Mouse (Mus musculus): Measurements from ENCODE around the gene Mbd3. TPM values are rescaled to one million over a fixed set of nuclear protein-coding genes. Genes with fewer than 3 reads are reported as not detected.
A peak's percentile ranks its signal among the peaks of the same experiment; 100 is the strongest.

Gene Mbd3
- polyA plus RNA-seq, 1 experiment: 135 TPM

DNA sequence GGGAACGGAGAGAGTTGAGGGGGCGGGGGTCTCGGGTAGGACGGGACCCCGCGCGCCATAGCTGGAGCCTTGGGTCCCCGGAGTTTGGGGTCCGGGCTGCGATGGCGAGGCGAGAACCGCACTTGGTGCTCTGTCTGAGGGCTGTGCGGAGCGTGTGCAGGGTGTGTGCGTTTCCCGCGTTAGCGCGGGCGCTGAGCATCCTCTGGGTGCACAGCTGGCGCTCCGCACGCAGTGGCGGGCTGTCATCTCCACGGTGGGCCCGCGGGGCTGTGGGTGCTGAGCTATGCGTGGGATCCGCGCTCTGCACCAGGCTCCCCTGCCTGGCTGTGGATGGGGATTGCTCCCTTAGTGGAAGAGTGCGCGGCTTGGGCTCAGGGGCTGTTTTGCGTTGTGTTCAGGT is 42.6 kb downstream of the Mbd3 start:
- Histone ChIP-seq H3K27ac (ENCODE audit: control insufficient read depth, insufficient read depth, low read depth, low read length) (no peak overlapping the region), H3K27me3 (ENCODE audit: control insufficient read depth, insufficient read depth, low read length) (peaks cover 2% of the 10 kb centered on the region; the same call in 1 of the 2 replicates)

DNA sequence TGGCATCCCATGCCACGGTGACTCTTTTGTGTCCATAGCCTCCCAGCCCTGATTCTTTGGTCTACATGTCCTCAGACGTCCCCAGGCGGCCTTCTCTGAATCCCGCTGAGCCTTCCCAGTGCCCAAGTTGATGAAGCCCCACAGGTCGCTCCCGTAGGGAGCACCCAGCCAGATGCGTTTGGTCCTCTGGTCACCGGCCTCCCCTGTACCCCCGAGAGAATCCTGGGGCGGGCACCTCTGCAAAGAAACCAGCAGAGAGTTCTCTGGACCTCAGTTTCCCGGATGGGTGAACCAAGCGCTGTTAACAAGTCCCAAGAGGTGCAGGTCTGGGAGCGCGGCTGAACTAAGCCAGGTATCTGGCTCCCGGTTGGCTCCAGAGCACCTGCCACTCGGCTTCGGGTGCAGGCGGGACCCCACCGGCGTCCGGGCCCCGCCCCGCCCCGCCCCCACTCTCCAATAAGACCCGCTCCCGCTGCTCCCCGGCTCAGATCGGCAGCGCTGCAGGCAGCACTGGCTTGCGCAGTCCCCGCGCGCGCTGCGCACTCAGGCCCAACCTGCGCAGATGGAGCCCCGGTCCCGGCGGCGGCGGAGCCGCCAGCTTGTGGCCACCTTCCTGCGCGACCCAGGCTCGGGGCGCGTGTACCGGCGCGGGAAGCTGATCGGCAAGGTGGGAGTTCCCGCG is 43.2 kb downstream of the Mbd3 start, which contains the start of gene Plk5:
TSS of gene Plk5 (plus strand) at position 459 of the 682 bp plus-strand sequence.
- H3K27me3 ChIP-seq (ENCODE audit: control insufficient read depth, insufficient read depth, low read length): peaks cover 2% of the 10 kb centered on the region; the same call in 1 of the 2 replicates

More for the DNA sequence above, 42.6 kb downstream of the Mbd3 start:
- Histone ChIP-seq H3K36me3 (ENCODE audit: control insufficient read depth, insufficient read depth, low read length) (no peaks in the 10 kb centered on the region), H3K4me1 (ENCODE audit: control insufficient read depth, insufficient read depth, low read length) (peaks cover 19% of the 10 kb centered on the region), H3K4me3 (ENCODE audit: control insufficient read depth, low read depth, low read length) (peak overlapping the region; percentile 54)
- TF ChIP-seq POLR2A (IDR thresholded peaks at IDR 0.05; ENCODE audit: control insufficient read depth, low read depth, low read length) (no peak), CTCF (IDR thresholded peaks at IDR 0.05; ENCODE audit: control insufficient read depth, insufficient read depth, insufficient replicate concordance, low read depth, low read length) (no peak)

DNA sequence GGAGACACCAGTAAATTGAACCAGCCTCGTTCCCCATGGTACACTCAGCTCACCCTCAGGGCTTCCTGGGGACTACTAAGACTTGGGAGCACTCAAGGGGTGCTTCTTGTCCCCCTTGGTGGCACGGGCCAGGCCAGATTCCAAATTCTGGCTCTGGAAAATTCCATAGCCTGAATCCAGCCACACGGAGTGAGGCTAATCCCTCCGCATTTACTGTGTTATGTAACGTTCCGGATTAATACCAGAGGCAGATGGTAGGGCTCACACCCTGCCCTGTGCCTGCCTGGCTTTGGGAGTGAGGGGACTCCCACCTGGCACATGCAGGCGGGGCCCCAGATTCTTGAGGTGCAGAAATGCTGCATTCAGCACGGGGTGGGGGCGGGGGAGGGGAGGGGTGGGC is 43.9 kb downstream of the Mbd3 start:
- peaks cover 19% of the 10 kb centered on the region for H3K4me1 ChIP-seq (ENCODE audit: control insufficient read depth, insufficient read depth, low read length)
- TF ChIP-seq POLR2A (IDR thresholded peaks at IDR 0.05; ENCODE audit: control insufficient read depth, low read depth, low read length) (no peak), CTCF (IDR thresholded peaks at IDR 0.05; ENCODE audit: control insufficient read depth, insufficient read depth, insufficient replicate concordance, low read depth, low read length) (no peak)
- no peak overlapping the region for H3K4me3 ChIP-seq (ENCODE audit: control insufficient read depth, low read depth, low read length)
- H3K27ac ChIP-seq (ENCODE audit: control insufficient read depth, insufficient read depth, low read depth, low read length): no peak overlapping the region
- H3K27me3 ChIP-seq (ENCODE audit: control insufficient read depth, insufficient read depth, low read length): peaks cover 2% of the 10 kb centered on the region; the same call in 1 of the 2 replicates
- H3K36me3 ChIP-seq (ENCODE audit: control insufficient read depth, insufficient read depth, low read length): no peaks in the 10 kb centered on the region

More for the DNA sequence above, 43.2 kb downstream of the Mbd3 start, which contains the start of gene Plk5:
- TF ChIP-seq CTCF (IDR thresholded peaks at IDR 0.05; ENCODE audit: control insufficient read depth, insufficient read depth, insufficient replicate concordance, low read depth, low read length): no peak
- Histone ChIP-seq H3K4me1 (ENCODE audit: control insufficient read depth, insufficient read depth, low read length) (peaks cover 19% of the 10 kb centered on the region), H3K36me3 (ENCODE audit: control insufficient read depth, insufficient read depth, low read length) (no peaks in the 10 kb centered on the region), H3K4me3 (ENCODE audit: control insufficient read depth, low read depth, low read length) (peak within 1 kb of the TSS; percentile 54), H3K27ac (ENCODE audit: control insufficient read depth, insufficient read depth, low read depth, low read length) (no peak within 1 kb of the TSS)

DNA sequence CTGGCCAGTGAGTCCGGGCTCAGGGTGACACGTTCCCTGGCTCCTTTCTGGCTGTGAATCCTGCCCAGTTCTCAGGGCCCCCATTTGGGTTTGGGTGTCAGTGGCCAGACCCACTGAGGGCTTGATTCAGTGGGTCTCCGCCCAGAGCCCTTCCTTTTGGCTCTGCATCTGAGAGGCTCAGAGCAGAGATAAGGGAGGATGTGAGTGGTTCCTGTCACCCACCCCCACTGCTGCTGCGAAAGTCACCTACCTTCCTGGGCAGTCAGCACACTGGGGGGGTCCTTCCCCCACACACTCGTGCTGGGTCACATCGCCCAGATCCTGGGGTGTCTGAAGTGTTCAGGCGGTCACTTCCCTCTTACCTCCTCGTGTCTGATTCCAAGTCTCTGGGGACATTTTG is 46.6 kb downstream of the Mbd3 start:
- Histone ChIP-seq H3K4me3 (ENCODE audit: control insufficient read depth, low read depth, low read length) (no peak overlapping the region), H3K27me3 (ENCODE audit: control insufficient read depth, insufficient read depth, low read length) (no peaks in the 10 kb centered on the region), H3K27ac (ENCODE audit: control insufficient read depth, insufficient read depth, low read depth, low read length) (no peak overlapping the region), H3K36me3 (ENCODE audit: control insufficient read depth, insufficient read depth, low read length) (no peaks in the 10 kb centered on the region), H3K4me1 (ENCODE audit: control insufficient read depth, insufficient read depth, low read length) (peaks cover 20% of the 10 kb centered on the region)
- no peak for TF ChIP-seq CTCF (IDR thresholded peaks at IDR 0.05; ENCODE audit: control insufficient read depth, insufficient read depth, insufficient replicate concordance, low read depth, low read length)
- TF ChIP-seq POLR2A (IDR thresholded peaks at IDR 0.05; ENCODE audit: control insufficient read depth, low read depth, low read length): no peak

DNA sequence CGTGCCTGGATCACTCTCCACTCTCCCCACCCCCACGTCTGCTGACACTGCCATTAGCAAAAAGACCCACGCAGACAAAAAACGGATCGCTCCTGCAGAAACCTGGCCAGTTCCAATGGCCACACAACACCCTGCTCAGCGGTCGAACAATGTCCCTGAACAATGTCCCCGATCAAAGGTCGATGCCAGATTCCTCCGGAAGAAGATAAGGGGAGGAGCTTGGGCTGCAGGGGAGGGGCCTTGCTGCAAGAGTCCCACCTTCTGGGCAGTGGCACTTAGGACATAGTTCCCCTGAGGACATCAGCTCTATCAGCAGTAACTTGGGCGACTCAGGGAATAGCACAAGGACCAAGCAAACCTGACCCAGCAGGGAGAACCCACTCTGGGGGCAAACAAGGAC is 47.5 kb downstream of the Mbd3 start:
- Histone ChIP-seq H3K27ac (ENCODE audit: control insufficient read depth, insufficient read depth, low read depth, low read length) (no peak overlapping the region), H3K4me1 (ENCODE audit: control insufficient read depth, insufficient read depth, low read length) (peaks cover 21% of the 10 kb centered on the region), H3K27me3 (ENCODE audit: control insufficient read depth, insufficient read depth, low read length) (no peaks in the 10 kb centered on the region), H3K36me3 (ENCODE audit: control insufficient read depth, insufficient read depth, low read length) (no peaks in the 10 kb centered on the region), H3K4me3 (ENCODE audit: control insufficient read depth, low read depth, low read length) (no peak overlapping the region)
- TF ChIP-seq POLR2A (IDR thresholded peaks at IDR 0.05; ENCODE audit: control insufficient read depth, low read depth, low read length) (no peak), CTCF (IDR thresholded peaks at IDR 0.05; ENCODE audit: control insufficient read depth, insufficient read depth, insufficient replicate concordance, low read depth, low read length) (no peak)

GRCm38 (mm10) chr10:80350292-80350691 is 49.1 kb downstream of the Mbd3 start:
- H3K27me3 ChIP-seq (ENCODE audit: control insufficient read depth, insufficient read depth, low read length): no peaks in the 10 kb centered on the region
- no peak overlapping the region for H3K27ac ChIP-seq (ENCODE audit: control insufficient read depth, insufficient read depth, low read depth, low read length)
- H3K36me3 ChIP-seq (ENCODE audit: control insufficient read depth, insufficient read depth, low read length): no peaks in the 10 kb centered on the region
- TF ChIP-seq CTCF (IDR thresholded peaks at IDR 0.05; ENCODE audit: control insufficient read depth, insufficient read depth, insufficient replicate concordance, low read depth, low read length) (peak; percentile 93), POLR2A (IDR thresholded peaks at IDR 0.05; ENCODE audit: control insufficient read depth, low read depth, low read length) (no peak)
- H3K4me1 ChIP-seq (ENCODE audit: control insufficient read depth, insufficient read depth, low read length): peaks cover 14% of the 10 kb centered on the region
- H3K4me3 ChIP-seq (ENCODE audit: control insufficient read depth, low read depth, low read length): no peak overlapping the region

- H3K27me3 ChIP-seq (ENCODE audit: control insufficient read depth, insufficient read depth, low read length): no peaks in the 10 kb centered on the region
- H3K4me3 ChIP-seq (ENCODE audit: control insufficient read depth, low read depth, low read length): no peak overlapping the region
- H3K36me3 ChIP-seq (ENCODE audit: control insufficient read depth, insufficient read depth, low read length): no peaks in the 10 kb centered on the region
- H3K27ac ChIP-seq (ENCODE audit: control insufficient read depth, insufficient read depth, low read depth, low read length): no peak overlapping the region
- peaks cover 23% of the 10 kb centered on the region for H3K4me1 ChIP-seq (ENCODE audit: control insufficient read depth, insufficient read depth, low read length)
- no peak for TF ChIP-seq POLR2A (IDR thresholded peaks at IDR 0.05; ENCODE audit: control insufficient read depth, low read depth, low read length)
- no peak for TF ChIP-seq CTCF (IDR thresholded peaks at IDR 0.05; ENCODE audit: control insufficient read depth, insufficient read depth, insufficient replicate concordance, low read depth, low read length)
These were observed 50.4 kb downstream of the Mbd3 start for GRCm38 (mm10) chr10:80348981-80349380.
